Mouse (Mus musculus) testis, adult 2 months (tissue): ENCODE measurements around the gene Zpr1.

Source experiments
- CTCF ChIP-seq: fragments of 200-500 bp; IDR thresholded peaks from 2 replicates; pipeline ENCODE4 v1.5.1; 2012; ENCODE audit warnings: low read depth, mild to moderate bottlenecking, inconsistent platforms, low read length, moderate library complexity; ENCODE audit not compliant: control insufficient read depth, insufficient read depth, insufficient replicate concordance
- POLR2A ChIP-seq: fragments of 200-500 bp; IDR thresholded peaks from 2 replicates; pipeline ENCODE4 v1.6.1; 2012; ENCODE audit warnings: low read depth, mild to moderate bottlenecking, inconsistent platforms, low read length, moderate library complexity; ENCODE audit not compliant: control insufficient read depth

DNA sequence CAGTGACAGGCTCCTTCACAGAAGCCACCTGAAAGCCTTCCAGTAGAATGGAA, 37.4 kb upstream of the Zpr1 start, which contains the start of gene Apoc3:
- TF ChIP-seq CTCF (no peak), POLR2A (no peak)
